Mouse (Mus musculus) cortical plate, adult 2 months (tissue): ENCODE measurements around the gene Jmjd6. TPM values are rescaled to one million over a fixed set of nuclear protein-coding genes. Genes with fewer than 3 reads are reported as not detected.
A peak's percentile ranks its signal among the peaks of the same experiment; 100 is the strongest.

ENCODE experiments used
- H3K27ac ChIP-seq: fragments of 200-500 bp; 2 replicates; pipeline ENCODE4 v1.5.1; 2012; ENCODE audit warnings: low read length, control low read depth, inconsistent platforms; ENCODE audit not compliant: insufficient read depth
- H3K4me1 ChIP-seq: fragments of 200-500 bp; 2 replicates; pipeline ENCODE4 v1.6.1; 2011; ENCODE audit warnings: low read length; ENCODE audit not compliant: control insufficient read depth, insufficient read depth
- H3K4me3 ChIP-seq: fragments of 200-500 bp; 2 replicates; pipeline ENCODE4 v1.5.1; 2011; ENCODE audit warnings: mild to moderate bottlenecking, low read length, control low read depth; ENCODE audit not compliant: insufficient read depth
- CTCF ChIP-seq: fragments of 200-500 bp; IDR thresholded peaks from 2 replicates; pipeline ENCODE4 v1.5.1; 2011; ENCODE audit warnings: mild to moderate bottlenecking, control low read depth, low read length; ENCODE audit not compliant: insufficient read depth; ENCODE audit errors: extremely low read depth
- POLR2A ChIP-seq: fragments of 200-500 bp; IDR thresholded peaks from 2 replicates; pipeline ENCODE4 v1.6.1; 2011; ENCODE audit warnings: mild to moderate bottlenecking, low read length, control low read depth; ENCODE audit not compliant: insufficient read depth; ENCODE audit errors: extremely low read depth
- polyA plus RNA-seq: library from polyadenylated mRNA; depleted of rRNA; stranded (reverse); fragments of >200 nt; gene quantifications from 2 replicates; pipeline ENCODE4 v1.2.3, GENCODE M21; 2012; rRNA removed

Gene Jmjd6
- 23.6 and 24.3 TPM in 2 replicates for polyA plus RNA-seq

GRCm38 (mm10) chr11:116843261-116844233 is at the start of gene Jmjd6, which contains the start of gene Mettl23:
Gene Jmjd6, minus strand, starts transcription at chr11:116843449.
Gene Mettl23, plus strand, starts transcription at chr11:116843278.
- TF ChIP-seq CTCF (no peak), POLR2A (peak; percentile 18; the same call in 1 of the 2 replicates)
- Histone ChIP-seq H3K4me3 (peak within 1 kb of the TSS; percentile 87), H3K27ac (peak within 1 kb of the TSS; percentile 93), H3K4me1 (peaks cover 5% of the 10 kb centered on the region; the same call in 1 of the 2 replicates)

DNA sequence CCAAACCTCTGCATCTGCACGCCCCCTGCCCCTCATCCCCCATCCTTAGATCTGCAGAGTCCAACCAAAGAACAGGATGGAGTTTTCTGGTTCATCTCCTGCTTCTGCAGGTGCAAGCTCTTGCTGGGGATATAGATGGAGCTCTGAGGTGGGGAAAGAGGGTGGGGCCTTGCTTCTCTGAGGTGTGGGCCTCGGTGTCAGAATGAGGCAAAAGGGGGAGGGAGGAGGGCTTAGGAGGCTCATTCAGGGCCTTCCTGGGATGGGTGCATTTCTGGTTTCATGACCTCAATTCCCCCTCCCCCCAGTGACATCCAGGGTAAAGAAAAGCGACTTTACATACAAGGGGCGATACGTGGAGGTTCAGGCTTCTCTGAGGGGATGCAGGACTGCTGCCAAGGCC is 43.9 kb upstream of the Jmjd6 start:
- TF ChIP-seq CTCF (no peak), POLR2A (no peak)
- H3K4me1 ChIP-seq = no peaks in the 10 kb centered on the region
- H3K27ac ChIP-seq = no peak overlapping the region
- H3K4me3 ChIP-seq = no peak overlapping the region

DNA sequence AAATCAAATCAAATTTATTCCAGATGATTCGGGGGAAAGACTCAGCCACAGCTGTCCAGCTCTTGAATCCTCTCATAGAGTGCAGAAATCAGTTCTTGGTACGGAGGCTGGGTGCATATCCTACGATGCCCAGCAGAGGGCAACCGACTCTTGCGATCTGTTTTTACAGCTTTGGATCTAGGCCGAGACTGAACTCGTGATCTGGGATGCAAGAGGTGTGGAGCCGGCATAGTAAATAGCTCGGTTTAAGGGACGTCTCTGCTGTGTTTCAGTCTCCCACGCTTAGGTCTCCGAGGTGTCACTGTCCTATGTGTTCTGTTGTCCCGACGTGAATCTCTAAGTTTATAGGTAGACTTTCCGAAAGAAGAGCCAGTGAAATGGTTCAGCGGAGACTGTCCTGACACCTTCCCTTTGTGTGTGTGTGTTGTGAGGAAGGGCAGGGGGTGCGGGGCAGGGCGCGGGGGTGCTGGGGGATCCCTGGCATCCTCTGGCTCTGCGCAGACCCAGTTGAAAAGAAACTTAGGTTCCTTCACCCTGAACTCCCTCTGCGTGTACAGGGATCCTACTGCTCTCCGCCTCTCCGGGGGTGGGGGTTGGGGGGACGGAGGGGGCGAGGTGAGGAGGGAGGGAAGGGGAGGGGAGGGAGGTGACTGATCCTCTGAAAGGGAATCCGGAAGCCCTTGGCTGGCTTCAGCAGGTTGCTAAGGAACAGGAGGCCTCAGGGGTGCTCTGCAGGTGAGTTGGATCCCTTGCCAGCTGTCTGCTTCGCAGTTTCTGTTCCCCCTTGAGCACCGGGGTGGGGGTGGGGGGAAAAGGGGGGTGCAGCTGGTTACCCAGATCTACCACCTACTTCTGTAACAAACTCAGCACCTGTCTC is 42.3 kb upstream of the Jmjd6 start:
- TF ChIP-seq CTCF (peak; percentile 92), POLR2A (no peak)
- Histone ChIP-seq H3K4me3 (peak overlapping the region; percentile 27), H3K27ac (no peak overlapping the region), H3K4me1 (no peaks in the 10 kb centered on the region)

- TF ChIP-seq CTCF (no peak), POLR2A (no peak)
- no peak overlapping the region for H3K4me3 ChIP-seq
- no peak overlapping the region for H3K27ac ChIP-seq
- H3K4me1 ChIP-seq = no peaks in the 10 kb centered on the region
Measured at GRCm38 (mm10) chr11:116884061-116884460, 40.8 kb upstream of the Jmjd6 start.

- H3K4me3 ChIP-seq = no peak overlapping the region
- no peak overlapping the region for H3K27ac ChIP-seq
- no peak for TF ChIP-seq CTCF
- no peak for TF ChIP-seq POLR2A
- H3K4me1 ChIP-seq = no peaks in the 10 kb centered on the region
Measured at GRCm38 (mm10) chr11:116882446-116882845, 39.2 kb upstream of the Jmjd6 start.

- H3K4me1 ChIP-seq = no peaks in the 10 kb centered on the region
- TF ChIP-seq POLR2A = no peak
- no peak for TF ChIP-seq CTCF
- no peak overlapping the region for H3K27ac ChIP-seq
- no peak overlapping the region for H3K4me3 ChIP-seq
Measured at GRCm38 (mm10) chr11:116881440-116881839, 38.2 kb upstream of the Jmjd6 start.

DNA sequence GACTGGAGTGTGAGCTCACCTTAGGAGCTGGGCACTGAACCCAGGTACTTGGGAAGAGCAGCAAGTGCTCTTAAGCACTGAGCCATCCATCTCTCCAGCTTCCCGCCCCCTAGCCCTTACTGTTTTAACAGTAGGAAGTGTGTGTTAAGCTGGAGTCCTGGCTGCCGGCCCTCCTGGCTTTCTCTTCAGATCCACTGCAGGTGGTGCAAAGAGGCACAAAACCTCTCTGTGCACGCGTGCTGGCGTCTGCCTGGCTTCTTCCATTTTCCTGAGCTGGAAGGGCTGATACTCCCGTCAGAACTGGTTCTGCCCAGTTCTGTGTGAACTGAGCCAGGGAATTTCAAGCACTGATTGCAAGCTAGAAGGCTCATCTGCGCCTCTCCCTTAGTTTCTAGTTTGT is 37.6 kb upstream of the Jmjd6 start:
- no peaks in the 10 kb centered on the region for H3K4me1 ChIP-seq
- TF ChIP-seq POLR2A = no peak
- no peak for TF ChIP-seq CTCF
- no peak overlapping the region for H3K4me3 ChIP-seq
- no peak overlapping the region for H3K27ac ChIP-seq

DNA sequence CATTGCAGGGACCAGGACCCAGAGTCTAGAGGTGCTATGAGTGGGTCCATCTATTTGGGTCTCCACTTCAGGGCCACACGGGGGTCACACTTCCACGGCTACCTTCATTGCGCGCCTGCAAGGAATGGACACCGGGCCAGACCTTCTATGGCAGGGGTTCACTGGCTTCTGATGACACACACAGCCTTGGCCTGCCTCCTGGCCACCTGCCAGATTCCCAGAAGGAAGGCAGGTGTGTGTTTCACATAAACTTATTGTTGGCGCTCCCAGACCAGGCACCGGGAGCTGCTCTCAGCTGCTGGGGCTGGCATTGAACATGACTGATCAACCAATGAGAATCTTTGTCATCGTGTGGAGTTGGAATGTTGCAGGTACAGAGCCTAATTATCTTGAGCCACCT is 35.2 kb upstream of the Jmjd6 start:
- Histone ChIP-seq H3K4me1 (no peaks in the 10 kb centered on the region), H3K27ac (no peak overlapping the region), H3K4me3 (no peak overlapping the region)
- TF ChIP-seq CTCF = no peak

- TF ChIP-seq POLR2A (no peak), CTCF (no peak)
- Histone ChIP-seq H3K27ac (no peak overlapping the region), H3K4me1 (no peaks in the 10 kb centered on the region), H3K4me3 (no peak overlapping the region)
Measured at GRCm38 (mm10) chr11:116873987-116874386, 30.7 kb upstream of the Jmjd6 start.
